In genomic region chr2:165367868-165368439, GRCm38 (mm10) we compare ENCODE assay signal across 10 mouse cellular contexts. TPM values are rescaled to one million over a fixed set of nuclear protein-coding genes. Genes with fewer than 3 reads are reported as not detected.
DNase-seq lines count a peak whose midpoint lies in the region; ATAC-seq and TF ChIP-seq lines count a peak whose summit lies in the region.
"Had no signal": no experiment of that assay in that cellular context is flagged by ENCODE, and none has a peak within 500 bp of the region (broad histone marks: within the 10 kb centered on the region; RNA-seq: fewer than 3 reads in every experiment).

No protein-coding gene starts in this region.

- H3K9me3 ChIP-seq in heart, embryonic 14.5 days (ENCODE audit: control insufficient read depth, low read length) = no peaks in the 10 kb centered on the region
- H3K9me3 ChIP-seq in hindbrain, embryonic 15.5 days = no peaks in the 10 kb centered on the region

- no peak for TF ChIP-seq CTCF in heart, adult 2 months (IDR thresholded peaks at IDR 0.05)
- no peak for TF ChIP-seq CTCF in brain, embryonic 14.5 days (IDR thresholded peaks at IDR 0.05; ENCODE audit: borderline replicate concordance, extremely low read depth, insufficient read depth, insufficient read length)
- no peak for TF ChIP-seq CTCF in left cerebral cortex, adult 2 months (IDR thresholded peaks at IDR 0.05)

- TF ChIP-seq POLR2A in heart, adult 2 months (IDR thresholded peaks at IDR 0.05; ENCODE audit: insufficient read depth, low read depth, low read length) = no peak
- TF ChIP-seq POLR2A in brain, embryonic 14.5 days (IDR thresholded peaks at IDR 0.05; ENCODE audit: borderline replicate concordance, extremely low read depth, insufficient read depth, insufficient read length, poor library complexity, severe bottlenecking) = no peak

- intact Hi-C loops in heart, adult 2 months (cut with DNase I) = no loop called here
- intact Hi-C loops in left cerebral cortex, adult 2 months (cut with DNase I) = no loop called here

- H3K4me2 ChIP-seq in heart, embryonic 14.5 days (ENCODE audit: low read length) = peak overlapping the region; percentile 39
- H3K4me2 ChIP-seq in hindbrain, embryonic 15.5 days = peak overlapping the region; percentile 81

- DNase-seq in heart, adult 2 months = no peak
- DNase-seq in brain, embryonic 14.5 days (ENCODE audit: low read depth) = peak; percentile 78
- DNase-seq in lung, postnatal 10 days = peak; percentile 52
- DNase-seq in layer of hippocampus, postnatal 14 days (ENCODE audit: low spot score in 2 of 2) = no peak
- no peak for DNase-seq in left cerebral cortex, adult 2 months (ENCODE audit: extremely low spot score in 1 of 2, low spot score in 2 of 2)

- 7% methylated on average over 12 of the region's 13 CpGs for WGBS in heart, embryonic 14.5 days
- 4% methylated on average over 13 of the region's 13 CpGs for whole genome bisulfite sequencing in heart, adult 2 months
- WGBS in hindbrain, embryonic 15.5 days = 2% methylated on average over 13 of the region's 13 CpGs

- H3K27me3 ChIP-seq in heart, embryonic 14.5 days (ENCODE audit: control insufficient read depth, insufficient read depth, low read length) = peaks cover 44% of the 10 kb centered on the region
- peaks cover 2% of the 10 kb centered on the region; the same call in 1 of the 2 replicates for H3K27me3 ChIP-seq in heart, adult 2 months (ENCODE audit: control insufficient read depth, insufficient read depth, low read length)
- no peaks in the 10 kb centered on the region for H3K27me3 ChIP-seq in hindbrain, embryonic 15.5 days

- peaks cover 2 to 8% of the 10 kb centered on the region in 2 experiments; a peak in 3 of 4 replicates for H3K4me1 ChIP-seq in heart, embryonic 14.5 days (ENCODE audit: control insufficient read depth in 2 of 2, insufficient read depth in 2 of 2, low read length in 2 of 2)
- H3K4me1 ChIP-seq in heart, adult 2 months (ENCODE audit: control insufficient read depth, insufficient read depth, low read length) = no peaks in the 10 kb centered on the region
- H3K4me1 ChIP-seq in hindbrain, embryonic 15.5 days (replicated peaks) = peaks cover 30% of the 10 kb centered on the region

- ATAC-seq in heart, embryonic 14.5 days (ENCODE audit: insufficient number of reproducible peaks, insufficient read depth, low FRiP score, low read depth) = no peak
- peak; percentile 36 for ATAC-seq in hindbrain, embryonic 15.5 days (ENCODE audit: low FRiP score, low read depth)
- ATAC-seq in granulocyte monocyte progenitor cell, adult 5-6 weeks (replicated peaks; ENCODE audit: poor library complexity, severe bottlenecking) = no peak
- ATAC-seq: Patski had no signal

- H3K9ac ChIP-seq in heart, embryonic 14.5 days (ENCODE audit: low read length) = no peak overlapping the region
- no peak overlapping the region for H3K9ac ChIP-seq in heart, adult 2 months (ENCODE audit: low read depth, low read length)
- peak overlapping the region; percentile 72 for H3K9ac ChIP-seq in hindbrain, embryonic 15.5 days

- H3K4me3 ChIP-seq in heart, embryonic 14.5 days (ENCODE audit: control insufficient read depth in 1 of 2, insufficient read depth in 1 of 2, low read depth in 1 of 2, low read length in 2 of 2) = 0 out of 4 replicates have a peak overlapping the region, but pooled peaks have one; percentile 0 to 14
- no peak overlapping the region for H3K4me3 ChIP-seq in heart, adult 2 months
- peak overlapping the region; percentile 54 for H3K4me3 ChIP-seq in hindbrain, embryonic 15.5 days
- no peak overlapping the region for H3K4me3 ChIP-seq in left cerebral cortex, adult 2 months

- TF ChIP-seq EP300 in heart, adult 2 months (IDR thresholded peaks at IDR 0.05; ENCODE audit: insufficient read depth, low read depth, low read length) = no peak

- H3K27ac ChIP-seq in heart, embryonic 14.5 days (replicated peaks in 1 of 2; ENCODE audit: control insufficient read depth in 1 of 2, insufficient read depth in 1 of 2, low read depth in 2 of 2, low read length in 2 of 2) = no peak overlapping the region
- no peak overlapping the region for H3K27ac ChIP-seq in heart, adult 2 months
- peak overlapping the region; percentile 79 for H3K27ac ChIP-seq in hindbrain, embryonic 15.5 days (replicated peaks)
- no peak overlapping the region for H3K27ac ChIP-seq in left cerebral cortex, adult 2 months

- no peaks in the 10 kb centered on the region for H3K79me2 ChIP-seq in heart, adult 2 months (replicated peaks; ENCODE audit: control insufficient read depth, insufficient read depth, low read length)

- no peaks in the 10 kb centered on the region for H3K36me3 ChIP-seq in heart, embryonic 14.5 days (ENCODE audit: control insufficient read depth, insufficient read depth, low read length)
- no peaks in the 10 kb centered on the region for H3K36me3 ChIP-seq in heart, adult 2 months (ENCODE audit: control insufficient read depth, insufficient read depth, low read length)
- H3K36me3 ChIP-seq in hindbrain, embryonic 15.5 days = no peaks in the 10 kb centered on the region

RNA-seq across cellular contexts. Expression of gene Zfp663, which starts 0.6 kb away (rescaled TPM):
- polyA plus RNA-seq in heart, embryonic 14.5 days (2014; fragmentation: Nextera tagmentation; extraction: Ambion mirVana) = 0.39 TPM in 1 of 2 replicates, not detected in the other
- not detected for total RNA-seq in heart, adult 2 months (2021)
- not detected in 2 replicates for polyA plus RNA-seq in heart, adult 2 months (2012; rRNA removed)
- polyA plus RNA-seq in brain, embryonic 14.5 days (2012; rRNA removed) = 6.5 and 7.2 TPM in 2 replicates
- 5.8 and 8.3 TPM in 2 replicates for polyA plus RNA-seq in hindbrain, embryonic 15.5 days (2015; fragmentation: Nextera tagmentation; extraction: Ambion mirVana)
- total RNA-seq in granulocyte monocyte progenitor cell, adult 5-6 weeks (2014; fragmentation: Nextera tagmentation) = not detected in 2 replicates
- not detected in 2 replicates for total RNA-seq in granulocyte monocyte progenitor cell, adult 5-6 weeks (2017)
- 1 to 10 TPM; 1.2 to 1.3 TPM for total RNA-seq in layer of hippocampus, postnatal 14 days (2021)
- not detected for total RNA-seq in left cerebral cortex, adult 2 months (2021)
- total RNA-seq: heart, postnatal 36 days had no signal
- polyA plus RNA-seq: Patski had no signal

RNA-seq across cellular contexts. Expression of gene Zfp334, which starts 20.1 kb away (rescaled TPM):
- polyA plus RNA-seq in heart, embryonic 14.5 days (2014; fragmentation: Nextera tagmentation; extraction: Ambion mirVana) = 6.6 and 6.7 TPM in 2 replicates
- total RNA-seq in heart, adult 2 months (2021) = 1 to 10 TPM; 2.1 to 2.3 TPM
- polyA plus RNA-seq in heart, adult 2 months (2012; rRNA removed) = 1.3 and 2.0 TPM in 2 replicates
- polyA plus RNA-seq in brain, embryonic 14.5 days (2012; rRNA removed) = 15.2 and 19.2 TPM in 2 replicates
- 8.5 and 9.1 TPM in 2 replicates for polyA plus RNA-seq in hindbrain, embryonic 15.5 days (2015; fragmentation: Nextera tagmentation; extraction: Ambion mirVana)
- total RNA-seq in granulocyte monocyte progenitor cell, adult 5-6 weeks (2014; fragmentation: Nextera tagmentation) = not detected in 2 replicates
- total RNA-seq in granulocyte monocyte progenitor cell, adult 5-6 weeks (2017) = not detected in 2 replicates
- total RNA-seq in layer of hippocampus, postnatal 14 days (2021) = 10 to 100 TPM; 12.6 to 13.4 TPM
- 10 to 100 TPM; 15.4 to 18.2 TPM for total RNA-seq in left cerebral cortex, adult 2 months (2021)

RNA-seq across cellular contexts. Expression of gene Ocstamp, which starts 32.3 kb away (rescaled TPM):
- polyA plus RNA-seq in heart, embryonic 14.5 days (2014; fragmentation: Nextera tagmentation; extraction: Ambion mirVana) = not detected in 2 replicates
- total RNA-seq in heart, adult 2 months (2021) = not detected
- 0.02 TPM in 1 of 2 replicates, not detected in the other for polyA plus RNA-seq in heart, adult 2 months (2012; rRNA removed)
- polyA plus RNA-seq in brain, embryonic 14.5 days (2012; rRNA removed) = not detected in 2 replicates
- polyA plus RNA-seq in hindbrain, embryonic 15.5 days (2015; fragmentation: Nextera tagmentation; extraction: Ambion mirVana) = 0.07 TPM in 1 of 2 replicates, not detected in the other
- not detected in 2 replicates for total RNA-seq in granulocyte monocyte progenitor cell, adult 5-6 weeks (2014; fragmentation: Nextera tagmentation)
- total RNA-seq in granulocyte monocyte progenitor cell, adult 5-6 weeks (2017) = not detected in 2 replicates
- not detected for total RNA-seq in layer of hippocampus, postnatal 14 days (2021)
- total RNA-seq in left cerebral cortex, adult 2 months (2021) = not detected
- total RNA-seq: heart, postnatal 36 days had no signal
- polyA plus RNA-seq: Patski had no signal

RNA-seq across cellular contexts. Expression of gene Elmo2, which starts 41.7 kb away (rescaled TPM):
- 40.1 and 44.9 TPM in 2 replicates for polyA plus RNA-seq in heart, embryonic 14.5 days (2014; fragmentation: Nextera tagmentation; extraction: Ambion mirVana)
- total RNA-seq in heart, adult 2 months (2021) = 10 to 100 TPM; 13.9 to 14.8 TPM
- 36.3 and 39.0 TPM in 2 replicates for polyA plus RNA-seq in heart, adult 2 months (2012; rRNA removed)
- polyA plus RNA-seq in brain, embryonic 14.5 days (2012; rRNA removed) = 114 and 125 TPM in 2 replicates
- polyA plus RNA-seq in hindbrain, embryonic 15.5 days (2015; fragmentation: Nextera tagmentation; extraction: Ambion mirVana) = 94.3 and 101 TPM in 2 replicates
- total RNA-seq in granulocyte monocyte progenitor cell, adult 5-6 weeks (2014; fragmentation: Nextera tagmentation) = 53.2 and 57.9 TPM in 2 replicates
- total RNA-seq in granulocyte monocyte progenitor cell, adult 5-6 weeks (2017) = 28.5 and 38.8 TPM in 2 replicates
- 100 to 1,000 TPM; 158 to 172 TPM for total RNA-seq in layer of hippocampus, postnatal 14 days (2021)
- 100 to 1,000 TPM; 164 to 173 TPM for total RNA-seq in left cerebral cortex, adult 2 months (2021)

Comparison
In these comparisons a context has a peak if more than half of its experiments do, and no peak if none do; other contexts are left out.
1. H3K4me3 ChIP-seq: peak in heart, embryonic 14.5 days (2 of 2) and hindbrain, embryonic 15.5 days (single experiment); none in heart, adult 2 months (single experiment) and left cerebral cortex, adult 2 months (single experiment).
2. DNase-seq: peak in brain, embryonic 14.5 days (single experiment) and lung, postnatal 10 days (single experiment); none in heart, adult 2 months (0 of 2), layer of hippocampus, postnatal 14 days (0 of 2) and left cerebral cortex, adult 2 months (0 of 2).
3. RNA of gene Zfp334, which starts 20.1 kb away (total RNA-seq): 15.4 to 18.2 TPM in left cerebral cortex, adult 2 months and 12.6 to 13.4 TPM in layer of hippocampus, postnatal 14 days; 2.1 to 2.3 TPM in heart, adult 2 months and not detected in granulocyte monocyte progenitor cell, adult 5-6 weeks; every median in the first group is over 4 times any median in the second.